Mouse (Mus musculus) neural tube, embryonic 15.5 days (tissue): Measurements from ENCODE around the gene Atp10a. TPM values are rescaled to one million over a fixed set of nuclear protein-coding genes. Genes with fewer than 3 reads are reported as not detected.

Source experiments
- ATAC-seq: fragments of 200-750 bp; cut with Nextera tagmentation; 2 replicates; pipeline ENCODE4 v1.8.0; 2017; ENCODE audit warnings: mild to moderate bottlenecking, moderate TSS enrichment, moderate library complexity; ENCODE audit not compliant: low FRiP score
- H3K27ac ChIP-seq: fragments of 300-500 bp; sonication (generic); replicated peaks from 2 replicates; pipeline ENCODE4 v1.5.1; 2015; ENCODE audit warnings: mild to moderate bottlenecking, inconsistent platforms
- H3K27me3 ChIP-seq: fragments of 300-500 bp; sonication (generic); replicated peaks from 2 replicates; pipeline ENCODE4 v1.6.1; 2015; ENCODE audit warnings: inconsistent platforms
- H3K36me3 ChIP-seq: fragments of 300-500 bp; sonication (generic); 2 replicates; pipeline ENCODE4 v1.6.1; 2015; ENCODE audit warnings: inconsistent platforms
- H3K4me1 ChIP-seq: fragments of 300-500 bp; sonication (generic); 2 replicates; pipeline ENCODE4 v1.6.1; 2015; ENCODE audit warnings: inconsistent platforms
- H3K4me2 ChIP-seq: fragments of 300-500 bp; sonication (generic); 2 replicates; pipeline ENCODE4 v1.6.1; 2015; ENCODE audit warnings: inconsistent platforms, mild to moderate bottlenecking, moderate library complexity
- H3K4me3 ChIP-seq: fragments of 300-500 bp; sonication (generic); replicated peaks from 2 replicates; pipeline ENCODE4 v1.5.1; 2015; ENCODE audit warnings: mild to moderate bottlenecking, inconsistent platforms
- H3K9ac ChIP-seq: fragments of 300-500 bp; sonication (generic); replicated peaks from 2 replicates; pipeline ENCODE4 v1.6.1; 2015; ENCODE audit warnings: mild to moderate bottlenecking, inconsistent platforms
- H3K9me3 ChIP-seq: fragments of 300-500 bp; sonication (generic); replicated peaks from 2 replicates; pipeline ENCODE4 v1.6.1; 2016; ENCODE audit warnings: inconsistent platforms
- WGBS: fragments of 180-500 bp; shearing (Covaris S2); methylation state at CpG from one replicate; pipeline ENCODE4 v1.1.7; 2015; ENCODE audit warnings: mixed read lengths; 5-methylcytosine and 5-hydroxymethylcytosine counted together
- polyA plus RNA-seq: library from polyadenylated mRNA; unstranded; fragments of >200 nt; fragmentation: Nextera tagmentation; extraction: Ambion mirVana; gene quantifications from 2 replicates; pipeline ENCODE4 v1.2.1, GENCODE M21; 2015

Gene Atp10a
- polyA plus RNA-seq, 1 experiment from 2014 or later, result 1.1 TPM

DNA sequence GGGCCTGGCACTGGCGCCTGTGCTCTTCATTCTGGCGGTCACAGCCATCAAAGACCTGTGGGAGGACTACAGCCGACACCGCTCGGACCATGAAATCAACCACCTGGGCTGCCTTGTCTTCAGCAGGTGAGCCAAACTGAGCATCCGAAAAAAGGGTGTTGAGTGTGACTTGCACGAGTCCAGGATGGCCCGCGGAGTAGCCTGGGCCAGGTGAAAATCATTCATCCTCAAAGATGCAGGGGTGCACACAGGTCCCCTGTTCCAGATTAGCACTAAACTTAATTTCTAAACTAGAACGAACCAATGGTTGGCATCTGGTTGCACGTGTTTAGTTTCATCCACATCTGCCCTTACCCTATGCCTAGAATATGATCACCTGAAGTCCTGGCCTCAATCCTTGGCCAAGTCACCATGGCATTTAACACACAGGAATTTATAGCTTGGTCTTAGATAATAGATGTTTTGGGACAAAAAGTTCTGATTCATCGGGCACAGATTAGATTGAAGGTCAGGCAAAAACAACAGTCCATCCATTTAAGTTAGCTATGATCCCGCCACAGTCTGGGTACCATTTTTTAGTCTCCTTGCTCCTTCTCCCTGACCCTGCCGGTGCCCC is 2.9 kb downstream of the Atp10a start:
- H3K4me2 ChIP-seq, result peak overlapping the region; percentile 98
- 26% methylated on average over 14 of the region's 14 CpGs for WGBS
- H3K9ac ChIP-seq, result peak overlapping the region; percentile 62
- no peak overlapping the region for H3K27ac ChIP-seq
- no peak for ATAC-seq
- 0 out of 2 replicates have a peak, but pooled peaks cover 3% of the 10 kb centered on the region for H3K27me3 ChIP-seq
- H3K9me3 ChIP-seq, result no peaks in the 10 kb centered on the region
- peak overlapping the region; percentile 70 for H3K4me3 ChIP-seq
- no peaks in the 10 kb centered on the region for H3K36me3 ChIP-seq
- peaks cover 10% of the 10 kb centered on the region for H3K4me1 ChIP-seq

DNA sequence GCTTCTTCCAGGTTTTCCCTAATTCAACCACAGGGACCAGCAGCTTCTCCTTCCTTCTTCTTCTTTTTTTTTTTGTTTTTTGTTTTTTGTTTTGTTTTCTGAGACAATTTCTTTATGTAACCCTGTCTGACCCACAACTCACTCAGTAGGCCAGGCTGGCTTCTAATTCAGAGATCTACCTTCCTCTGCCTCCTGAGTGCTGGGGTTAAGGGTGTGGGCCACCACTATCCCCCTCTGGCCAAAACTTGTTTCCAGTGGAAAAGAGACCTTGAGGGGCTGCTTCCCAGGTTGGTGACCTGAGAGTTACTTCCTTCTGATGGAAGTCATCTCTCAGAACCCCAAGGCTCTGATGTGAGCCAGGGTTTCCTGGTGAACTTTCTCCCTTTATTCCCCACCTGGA is 4.1 kb downstream of the Atp10a start:
- Histone ChIP-seq H3K27ac (no peak overlapping the region), H3K27me3 (0 out of 2 replicates have a peak, but pooled peaks cover 3% of the 10 kb centered on the region), H3K9ac (no peak overlapping the region), H3K9me3 (no peaks in the 10 kb centered on the region), H3K4me3 (no peak overlapping the region), H3K36me3 (no peaks in the 10 kb centered on the region), H3K4me1 (peaks cover 10% of the 10 kb centered on the region), H3K4me2 (no peak overlapping the region; the same call in 1 of the 2 replicates)
- no peak for ATAC-seq

DNA sequence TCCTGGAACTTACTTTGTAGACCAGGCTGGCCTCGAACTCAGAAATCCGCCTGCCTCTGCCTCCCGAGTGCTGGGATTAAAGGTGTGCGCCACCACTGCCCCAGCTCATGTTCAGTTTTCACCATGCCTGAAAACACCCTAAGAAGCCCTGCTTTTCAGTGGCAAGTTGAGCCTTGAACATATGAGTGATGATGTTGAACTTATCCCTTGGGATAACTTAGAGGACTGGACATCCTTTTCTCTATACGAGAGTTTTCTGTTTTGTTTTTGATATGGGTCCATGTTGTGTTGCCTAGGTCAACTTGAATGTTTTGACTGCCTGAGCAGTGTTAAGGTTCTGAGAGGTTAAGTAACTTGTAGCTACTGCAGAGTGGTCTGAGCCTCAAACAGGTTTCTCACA is 4.7 kb downstream of the Atp10a start:
- 92% methylated on average over 5 of the region's 5 CpGs for WGBS
- no peak for ATAC-seq
- 0 out of 2 replicates have a peak, but pooled peaks cover 3% of the 10 kb centered on the region for H3K27me3 ChIP-seq
- no peak overlapping the region for H3K4me3 ChIP-seq
- no peak overlapping the region for H3K27ac ChIP-seq
- H3K4me2 ChIP-seq, result no peak overlapping the region
- no peaks in the 10 kb centered on the region for H3K9me3 ChIP-seq
- peaks cover 10% of the 10 kb centered on the region for H3K4me1 ChIP-seq
- no peak overlapping the region for H3K9ac ChIP-seq
- no peaks in the 10 kb centered on the region for H3K36me3 ChIP-seq

DNA sequence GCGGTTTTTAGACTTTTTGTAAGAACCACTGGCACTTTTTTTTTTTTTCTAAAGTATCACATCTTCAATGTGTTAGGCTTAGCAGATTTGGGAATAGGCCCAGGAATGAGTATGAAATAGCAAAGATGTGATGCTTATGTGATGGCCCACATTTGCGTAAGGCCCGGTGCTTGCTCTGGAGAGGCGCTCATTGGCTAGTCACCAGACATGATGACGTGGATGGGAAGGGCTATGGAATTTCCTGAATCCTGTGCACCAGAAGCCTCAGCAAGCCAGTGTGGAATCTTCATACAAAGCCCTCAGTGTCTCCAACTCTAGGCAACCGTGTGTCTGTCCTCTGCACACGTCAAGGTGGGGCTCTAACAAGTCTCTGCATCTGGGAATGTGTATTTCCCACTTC is 5.1 kb downstream of the Atp10a start:
- Histone ChIP-seq H3K4me2 (no peak overlapping the region), H3K9ac (no peak overlapping the region), H3K36me3 (no peaks in the 10 kb centered on the region), H3K4me3 (no peak overlapping the region), H3K9me3 (no peaks in the 10 kb centered on the region), H3K27ac (no peak overlapping the region), H3K4me1 (peaks cover 10% of the 10 kb centered on the region), H3K27me3 (0 out of 2 replicates have a peak, but pooled peaks cover 3% of the 10 kb centered on the region)
- no peak for ATAC-seq
- WGBS, result 95% methylated on average over 7 of the region's 7 CpGs

DNA sequence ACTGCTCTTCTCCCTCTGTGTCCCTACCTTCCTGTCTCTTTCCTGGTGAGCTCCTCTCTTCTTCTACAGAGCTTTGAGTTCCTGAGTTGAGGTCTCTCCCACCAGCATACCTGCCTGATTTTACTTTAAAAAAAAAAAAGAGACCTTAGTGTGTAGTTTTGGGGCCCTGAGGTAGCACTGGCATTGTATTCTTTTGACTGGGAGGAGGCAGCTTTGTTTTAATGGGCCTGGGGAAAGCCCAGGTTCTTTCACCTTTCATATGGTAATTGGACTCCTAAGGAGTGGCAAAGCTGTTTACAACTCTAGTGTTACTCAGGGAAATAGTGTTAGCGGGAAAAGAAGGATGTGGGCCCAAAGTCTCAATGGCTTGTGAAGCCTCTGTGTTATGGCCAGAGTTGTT is 12.7 kb downstream of the Atp10a start:
- Histone ChIP-seq H3K4me1 (no peaks in the 10 kb centered on the region), H3K27ac (no peak overlapping the region), H3K36me3 (no peaks in the 10 kb centered on the region), H3K9ac (no peak overlapping the region), H3K4me2 (no peak overlapping the region), H3K4me3 (no peak overlapping the region), H3K9me3 (no peaks in the 10 kb centered on the region), H3K27me3 (no peaks in the 10 kb centered on the region)
- no peak for ATAC-seq
- WGBS, result 14% methylated on average over 1 of the region's 1 CpGs

DNA sequence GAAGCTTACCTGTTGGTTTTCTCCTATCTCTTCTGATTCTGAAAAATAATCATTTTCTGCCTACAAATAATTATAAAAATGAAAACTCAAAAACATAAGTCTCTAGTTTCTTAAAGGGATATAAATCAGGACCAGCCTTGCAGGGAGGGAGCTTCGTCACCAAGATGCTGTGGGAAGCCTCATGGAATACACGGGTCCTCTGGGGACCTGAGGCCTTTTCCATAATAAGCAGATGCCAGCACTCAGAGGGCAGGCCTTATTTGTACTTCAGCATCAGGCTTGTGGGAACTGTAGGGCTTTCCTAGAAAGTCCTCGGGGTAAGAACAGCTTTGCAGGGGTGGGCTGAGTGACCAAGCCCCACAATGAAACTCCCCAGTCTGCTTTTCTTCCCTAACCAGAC is 20.1 kb downstream of the Atp10a start:
- no peak overlapping the region for H3K4me2 ChIP-seq
- H3K4me3 ChIP-seq, result no peak overlapping the region
- no peaks in the 10 kb centered on the region for H3K36me3 ChIP-seq
- no peaks in the 10 kb centered on the region for H3K27me3 ChIP-seq
- no peaks in the 10 kb centered on the region for H3K9me3 ChIP-seq
- WGBS, result 53% methylated on average over 3 of the region's 3 CpGs
- no peak overlapping the region for H3K9ac ChIP-seq
- H3K4me1 ChIP-seq, result no peaks in the 10 kb centered on the region
- H3K27ac ChIP-seq, result no peak overlapping the region
- no peak for ATAC-seq

DNA sequence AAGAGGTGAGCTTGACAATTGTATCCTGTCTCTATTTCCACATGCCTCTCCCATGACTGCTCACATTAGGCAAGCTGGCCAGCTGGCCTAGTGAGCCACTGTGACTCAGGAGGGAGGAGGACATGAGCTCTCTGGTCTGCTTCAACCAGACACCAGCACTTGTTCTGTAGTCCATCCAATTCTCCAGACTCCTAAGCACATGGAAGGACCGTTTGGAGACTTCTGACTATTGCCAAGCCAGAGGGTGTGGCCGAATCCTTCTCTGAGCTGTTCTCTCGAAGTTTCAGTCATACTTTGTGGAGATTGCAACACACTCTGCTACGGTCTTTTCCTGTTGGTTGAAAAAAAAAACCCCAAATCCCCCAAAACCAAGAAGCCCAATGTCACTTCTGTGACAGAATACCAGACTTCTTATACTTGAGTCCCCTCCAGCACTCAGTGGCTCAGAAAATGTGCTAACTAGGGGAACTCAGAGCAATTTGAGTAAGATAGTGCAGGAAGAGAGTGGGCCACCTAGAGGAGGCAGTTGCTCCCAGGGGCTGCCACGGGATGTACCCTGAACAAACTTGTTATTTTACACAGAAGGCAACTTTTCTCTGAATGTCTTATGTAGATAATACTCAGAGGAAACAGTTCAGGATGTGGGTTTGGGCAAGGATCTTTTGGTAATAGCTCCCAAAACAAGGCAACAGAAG is 21.3 kb downstream of the Atp10a start:
- Histone ChIP-seq H3K9ac (no peak overlapping the region), H3K9me3 (no peaks in the 10 kb centered on the region), H3K4me2 (no peak overlapping the region), H3K27me3 (no peaks in the 10 kb centered on the region), H3K4me3 (no peak overlapping the region), H3K36me3 (no peaks in the 10 kb centered on the region), H3K4me1 (no peaks in the 10 kb centered on the region), H3K27ac (no peak overlapping the region)
- no peak for ATAC-seq
- WGBS, result 73% methylated on average over 5 of the region's 5 CpGs

DNA sequence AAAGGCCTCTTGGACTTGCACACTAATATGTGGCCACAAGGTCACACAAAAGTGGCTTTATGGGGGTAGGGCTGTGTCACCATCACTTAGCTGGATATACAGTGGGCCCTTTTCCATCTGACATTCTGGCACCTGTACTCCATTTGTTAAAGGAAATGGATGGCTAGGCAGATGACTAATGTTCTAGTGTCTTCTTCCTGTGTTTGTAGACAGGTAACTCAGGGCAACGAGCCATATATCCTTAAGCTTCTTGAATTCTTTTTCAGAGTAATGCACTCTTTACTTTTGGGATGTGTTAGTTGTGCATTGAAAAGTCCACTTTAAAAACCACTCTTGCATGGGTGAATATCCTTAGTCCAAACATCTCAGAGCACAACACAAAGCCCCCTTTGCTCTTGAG is 30.0 kb downstream of the Atp10a start:
- Histone ChIP-seq H3K4me2 (no peak overlapping the region), H3K27ac (no peak overlapping the region), H3K4me1 (peaks cover 8% of the 10 kb centered on the region; the same call in 1 of the 2 replicates), H3K36me3 (no peaks in the 10 kb centered on the region), H3K9ac (no peak overlapping the region), H3K4me3 (no peak overlapping the region), H3K27me3 (no peaks in the 10 kb centered on the region), H3K9me3 (no peaks in the 10 kb centered on the region)
- WGBS, result 92% methylated on average over 1 of the region's 1 CpGs
- ATAC-seq, result no peak

DNA sequence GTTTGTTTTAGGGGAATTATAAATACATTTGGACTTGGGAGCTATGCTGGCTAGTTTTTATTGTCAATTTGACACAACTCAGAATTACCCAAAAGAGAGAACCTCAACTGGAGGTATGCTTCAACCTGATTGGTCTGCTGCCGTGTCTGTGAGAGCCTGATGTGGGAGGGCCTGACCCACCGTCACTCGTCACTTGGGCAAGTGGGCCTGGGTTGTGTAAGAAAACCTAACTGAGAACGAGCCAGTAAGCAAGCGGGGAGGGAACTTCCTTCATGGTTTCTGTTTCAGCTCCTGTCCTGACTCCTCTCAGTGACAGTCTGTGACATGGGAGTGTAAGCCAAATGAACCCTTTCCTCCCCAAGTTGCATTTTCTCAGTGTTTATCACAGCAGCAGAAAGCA is 30.6 kb downstream of the Atp10a start:
- Histone ChIP-seq H3K4me3 (no peak overlapping the region), H3K27me3 (no peaks in the 10 kb centered on the region), H3K36me3 (no peaks in the 10 kb centered on the region), H3K9ac (no peak overlapping the region), H3K9me3 (no peaks in the 10 kb centered on the region), H3K27ac (no peak overlapping the region), H3K4me2 (no peak overlapping the region), H3K4me1 (peaks cover 8% of the 10 kb centered on the region; the same call in 1 of the 2 replicates)
- WGBS, result 87% methylated on average over 5 of the region's 5 CpGs
- no peak for ATAC-seq

DNA sequence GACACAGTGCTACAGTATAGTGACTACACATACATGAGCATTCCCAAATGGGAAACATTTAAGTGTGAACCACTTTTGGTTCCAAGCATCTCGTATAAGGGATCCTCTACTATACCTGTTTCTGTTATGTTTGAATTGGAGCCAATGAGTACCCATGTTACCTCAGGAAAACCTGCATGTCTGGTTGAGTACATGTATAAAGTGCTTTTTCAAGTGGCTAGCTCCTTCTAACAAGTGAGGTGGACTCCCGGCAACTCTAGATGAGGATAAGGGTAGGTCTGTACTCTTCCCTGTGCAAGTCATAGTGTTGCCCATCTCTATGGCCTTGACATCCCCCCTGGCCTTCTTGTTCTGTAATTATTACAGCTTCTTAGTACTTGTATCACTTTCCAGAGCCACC is 31.0 kb downstream of the Atp10a start:
- Histone ChIP-seq H3K4me2 (no peak overlapping the region), H3K9me3 (no peaks in the 10 kb centered on the region), H3K27ac (no peak overlapping the region), H3K36me3 (no peaks in the 10 kb centered on the region), H3K27me3 (no peaks in the 10 kb centered on the region), H3K4me1 (peaks cover 8% of the 10 kb centered on the region; the same call in 1 of the 2 replicates), H3K4me3 (no peak overlapping the region), H3K9ac (no peak overlapping the region)
- ATAC-seq, result no peak
- 93% methylated on average over 2 of the region's 2 CpGs for WGBS

DNA sequence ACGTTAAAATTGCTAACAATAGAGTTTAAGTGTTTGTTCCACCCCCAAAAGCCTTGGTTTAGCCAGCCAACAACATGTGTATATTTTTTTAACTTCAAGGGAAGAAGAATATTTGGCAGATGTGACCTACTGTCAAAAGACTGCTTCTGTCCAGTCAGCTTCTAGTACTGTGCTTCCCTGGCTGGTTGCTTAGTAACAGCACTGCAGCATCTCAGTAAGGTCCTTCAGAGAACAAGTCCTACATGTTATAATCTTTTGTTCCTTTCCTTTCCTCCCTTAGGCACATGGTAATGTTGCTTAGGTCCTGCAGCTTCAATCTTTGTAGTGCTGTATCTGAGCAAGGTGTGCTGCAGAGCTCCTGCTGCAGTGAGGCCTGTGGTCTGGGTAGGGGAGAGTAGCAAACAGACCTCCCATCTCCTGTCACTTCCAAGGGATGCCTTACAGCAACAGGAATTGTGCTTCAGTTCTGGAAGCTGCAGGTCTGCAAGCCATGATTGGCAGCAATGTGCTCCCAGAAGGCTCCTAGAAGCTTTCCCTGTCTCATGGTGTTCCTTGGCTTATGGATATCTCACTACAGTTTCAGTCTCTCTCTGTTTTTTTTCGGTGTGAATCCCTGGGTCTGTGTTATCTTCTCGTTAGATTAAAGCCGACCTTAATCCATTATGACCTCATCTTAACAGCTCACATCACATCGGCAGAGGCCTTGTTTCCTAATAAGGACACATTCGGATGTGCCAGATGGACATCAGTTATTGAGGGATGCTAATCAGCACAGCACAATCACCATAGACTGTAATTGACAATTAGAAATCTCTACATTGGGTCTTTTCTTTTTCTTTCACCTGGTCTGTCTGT is 34.3 kb downstream of the Atp10a start:
- Histone ChIP-seq H3K9me3 (no peaks in the 10 kb centered on the region), H3K27me3 (no peaks in the 10 kb centered on the region), H3K4me3 (no peak overlapping the region), H3K4me1 (peaks cover 8% of the 10 kb centered on the region; the same call in 1 of the 2 replicates), H3K27ac (peak overlapping the region; percentile 48), H3K4me2 (no peak overlapping the region), H3K9ac (no peak overlapping the region), H3K36me3 (no peaks in the 10 kb centered on the region)
- 71% methylated on average over 6 of the region's 6 CpGs for WGBS
- ATAC-seq, result peak; percentile 55; the same call in 1 of the 2 replicates
